Mouse (Mus musculus): ENCODE results near the gene Thap8.

DNA sequence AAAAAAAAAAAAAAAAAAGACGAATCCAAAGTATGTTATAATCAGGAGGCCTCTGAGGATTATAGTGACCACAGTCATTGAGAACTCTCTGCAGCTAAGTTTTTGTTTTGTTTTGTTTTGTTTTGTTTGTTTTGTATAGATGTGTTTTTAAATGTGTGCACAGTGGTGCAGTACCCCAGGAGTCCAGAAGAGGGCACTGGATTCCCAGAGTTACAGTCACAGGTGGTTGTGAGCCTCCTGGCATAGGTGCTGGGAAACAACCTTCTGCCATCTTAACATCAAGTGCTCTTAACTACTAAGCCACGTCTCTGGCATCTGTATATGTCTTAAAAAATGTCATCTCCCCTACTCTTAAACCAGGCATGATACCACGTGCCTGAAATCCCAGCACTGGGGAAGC, 21.0 kb downstream of the Thap8 start:
- TF ChIP-seq CTCF (IDR thresholded peaks at IDR 0.05; ENCODE audit: insufficient read depth, low read length): peak; percentile 70
- no peak for TF ChIP-seq POLR2A (IDR thresholded peaks at IDR 0.05; ENCODE audit: borderline replicate concordance, extremely low read depth, low read depth, low read length)
